Mouse (Mus musculus) cerebral cortex, adult 2 months (tissue): ENCODE results near the gene Fam32a.

Source experiments
- WGBS: fragments of 180-500 bp; shearing (Covaris S2); methylation state at CpG from one replicate; pipeline ENCODE4 v1.1.7; 2018; 5-methylcytosine and 5-hydroxymethylcytosine counted together

The Fam32a gene

DNA sequence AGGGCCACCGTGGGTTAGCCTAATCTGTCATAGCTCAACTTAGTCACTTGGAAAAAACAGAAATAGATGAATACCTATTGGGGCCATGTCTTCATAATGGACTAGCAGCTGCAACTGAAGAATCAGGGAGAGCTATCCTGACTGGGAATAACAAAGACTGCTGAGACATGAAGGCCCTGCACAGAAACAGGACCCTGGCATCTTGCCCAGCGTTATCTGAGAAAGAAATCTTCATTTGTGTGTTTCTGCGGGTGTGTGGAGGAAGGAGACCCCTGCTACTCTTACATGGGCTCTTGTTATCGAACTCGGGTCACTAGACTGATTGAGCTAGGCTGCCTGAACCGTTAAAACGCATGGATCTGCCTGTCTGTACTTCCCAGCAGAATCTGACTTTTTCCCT lies 21.4 kb downstream of the Fam32a start:
- 46% methylated on average over 7 of the region's 7 CpGs for WGBS

DNA sequence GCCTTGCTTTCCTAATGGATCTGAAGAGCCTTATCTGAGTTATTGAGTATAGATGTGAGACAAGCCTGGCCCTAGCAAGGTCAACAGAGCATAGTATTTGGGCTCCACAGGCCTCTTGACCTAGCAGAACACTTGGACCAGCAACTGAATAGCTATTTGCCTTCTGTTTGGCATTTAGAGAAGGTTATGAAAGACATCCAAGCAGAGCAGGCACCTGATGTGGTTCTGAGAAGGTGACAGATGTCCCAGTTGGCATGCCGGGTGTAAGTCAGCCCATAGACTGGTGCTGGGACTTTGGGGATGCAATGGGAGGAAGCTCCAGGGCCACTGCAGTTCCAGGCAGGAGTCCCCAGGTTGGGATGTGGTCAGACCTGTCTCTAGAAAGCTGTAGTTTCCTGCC lies 22.7 kb downstream of the Fam32a start:
- 64% methylated on average over 1 of the region's 1 CpGs for WGBS

DNA sequence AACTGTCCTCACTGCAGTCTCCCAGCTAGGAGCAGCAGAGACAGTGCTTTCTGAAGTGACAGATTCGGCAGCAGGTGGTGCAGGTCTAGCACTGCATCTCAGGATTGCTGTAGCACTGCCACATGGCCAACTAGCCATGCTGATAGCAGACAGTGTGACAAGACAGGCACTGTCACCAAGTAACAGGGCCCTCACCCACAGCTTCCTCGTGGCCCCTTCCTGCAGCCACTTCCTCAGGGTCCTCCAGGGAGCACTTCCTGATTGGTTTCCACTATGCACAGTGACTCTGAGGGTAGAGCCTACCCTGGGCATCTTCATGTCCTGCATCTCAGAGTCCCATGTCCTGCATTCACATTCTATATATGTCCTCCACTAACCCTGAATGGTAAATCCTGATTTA lies 25.1 kb downstream of the Fam32a start:
- 55% methylated on average over 2 of the region's 2 CpGs for WGBS

DNA sequence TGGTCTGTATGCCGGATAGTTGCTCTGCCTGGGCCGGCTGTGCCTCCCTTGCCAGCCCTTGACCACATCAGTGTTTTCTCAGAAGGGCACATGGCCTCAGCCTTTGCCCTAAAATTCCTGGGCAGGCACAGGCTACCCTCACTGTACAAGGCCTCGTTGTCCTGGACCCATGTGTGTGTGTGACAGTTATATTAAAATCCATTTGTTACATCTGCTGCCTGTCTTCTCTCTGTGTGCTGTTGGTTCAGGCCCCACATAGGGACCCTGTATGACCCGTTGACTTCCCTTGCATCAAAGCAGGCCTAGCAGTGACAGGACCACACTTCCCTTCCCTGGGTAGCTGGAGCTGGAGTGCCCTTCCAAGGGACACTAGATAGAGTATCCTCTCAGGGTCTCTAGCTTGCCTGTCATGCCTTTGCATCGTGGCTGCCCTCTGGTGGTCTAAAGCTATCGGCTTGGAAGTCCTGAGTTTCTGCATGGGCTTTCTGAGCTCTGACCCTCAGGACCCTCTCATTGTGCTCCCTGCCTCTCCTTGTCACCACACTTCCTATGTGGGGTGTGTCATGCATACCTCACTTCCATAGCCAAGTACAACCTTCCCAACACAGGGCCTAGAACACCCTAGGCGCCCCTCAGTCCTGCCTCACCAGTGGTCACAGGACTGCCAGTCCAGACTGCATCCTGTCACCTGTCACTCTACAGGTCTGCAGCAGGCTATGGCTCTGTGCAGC lies 37.8 kb downstream of the Fam32a start:
- 53% methylated on average over 7 of the region's 7 CpGs for WGBS

DNA sequence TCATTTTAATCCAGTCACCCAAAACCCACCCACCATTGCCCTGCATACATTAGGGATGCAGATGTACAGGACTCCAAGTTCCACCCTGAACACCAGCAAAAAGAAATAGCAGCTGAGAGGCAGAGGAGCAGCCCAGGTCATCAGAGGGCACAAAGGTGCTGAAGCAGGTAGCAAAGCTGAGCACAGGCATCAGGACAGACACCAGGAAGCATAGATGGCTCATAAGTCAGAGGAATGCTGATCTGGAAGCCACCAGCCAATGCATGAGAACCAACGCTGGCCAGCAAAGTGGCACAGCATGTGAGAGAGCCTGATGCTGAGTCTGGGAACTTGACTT lies 38.3 kb downstream of the Fam32a start:
- WGBS, result 75% methylated on average over 1 of the region's 1 CpGs

DNA sequence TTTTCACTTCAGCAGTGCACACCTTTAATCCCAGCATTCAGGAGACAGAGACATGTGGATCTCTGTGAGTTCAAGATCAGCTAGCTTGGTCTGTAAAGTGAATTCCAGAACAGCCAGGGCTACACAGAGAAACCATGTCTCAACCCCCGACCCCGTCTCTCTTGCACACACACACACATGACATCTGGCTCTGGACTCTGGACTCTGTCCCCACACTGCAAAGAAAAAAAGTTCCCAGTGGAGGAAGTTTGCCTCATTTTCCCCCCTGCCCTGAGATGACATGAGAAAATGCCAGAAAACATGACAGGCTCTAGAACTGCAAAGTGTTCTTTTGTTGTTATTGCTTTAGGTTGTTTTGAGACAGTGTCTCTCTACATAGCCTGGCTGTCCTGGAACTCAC lies 40.3 kb downstream of the Fam32a start:
- 82% methylated on average over 2 of the region's 2 CpGs for WGBS

DNA sequence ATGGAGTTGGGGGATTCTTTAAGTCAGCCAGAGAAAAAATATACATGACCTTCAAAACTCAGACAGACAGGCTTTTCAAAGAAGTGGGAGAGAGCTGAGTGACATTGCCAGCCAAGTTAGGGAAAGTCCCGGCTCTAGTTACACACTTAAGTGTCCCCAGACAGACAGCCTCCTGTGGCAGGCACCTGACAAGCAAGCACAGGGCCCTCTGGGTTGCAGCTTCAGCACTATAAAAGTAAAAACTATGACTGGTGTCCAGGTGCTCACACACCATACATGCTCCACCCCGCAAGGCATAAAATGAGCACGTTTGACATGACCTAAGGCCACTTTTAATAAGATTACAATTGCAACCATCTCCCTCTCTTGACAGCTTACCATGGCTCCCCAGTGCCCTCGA lies 41.1 kb downstream of the Fam32a start:
- WGBS, result 66% methylated on average over 4 of the region's 4 CpGs

DNA sequence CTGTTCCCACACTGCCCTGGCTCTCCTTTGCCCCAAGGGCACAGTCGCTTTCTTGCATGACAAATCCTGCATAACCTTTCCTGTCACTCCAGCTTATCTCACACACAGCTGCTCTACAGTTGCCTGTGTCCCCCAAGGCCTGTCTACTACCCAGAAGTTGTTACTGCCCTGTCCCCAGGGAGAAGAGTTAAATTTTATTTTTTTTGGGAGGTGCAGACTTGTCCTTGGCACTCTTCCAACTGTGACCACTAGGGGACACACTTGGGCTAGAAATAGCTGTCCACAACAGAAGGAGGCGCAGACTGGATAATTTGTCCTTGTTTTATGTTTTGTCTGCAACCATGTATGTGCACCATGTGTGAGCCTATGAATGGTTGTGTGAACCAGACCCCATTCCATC lies 41.5 kb downstream of the Fam32a start:
- 54% methylated on average over 2 of the region's 2 CpGs for WGBS

DNA sequence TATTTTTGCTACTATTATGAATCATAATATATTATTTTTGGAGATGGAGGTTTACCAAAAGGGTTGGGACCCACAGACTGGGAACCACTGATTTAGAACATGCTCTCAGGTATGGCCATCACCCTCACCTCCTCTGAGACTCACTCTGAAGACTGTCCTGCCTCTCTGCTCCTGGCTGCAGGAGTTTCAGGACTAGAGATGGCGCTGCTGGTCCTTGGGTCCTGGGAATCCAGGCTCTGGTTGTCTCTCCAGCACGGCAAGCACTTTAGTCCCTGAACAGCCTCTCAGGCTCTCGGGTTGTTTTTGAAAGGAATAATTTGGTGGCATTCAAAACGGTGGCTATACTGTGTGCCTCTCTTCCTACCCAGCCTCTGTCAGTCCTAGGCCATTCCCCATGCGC lies 42.3 kb downstream of the Fam32a start:
- 60% methylated on average over 5 of the region's 5 CpGs for WGBS

DNA sequence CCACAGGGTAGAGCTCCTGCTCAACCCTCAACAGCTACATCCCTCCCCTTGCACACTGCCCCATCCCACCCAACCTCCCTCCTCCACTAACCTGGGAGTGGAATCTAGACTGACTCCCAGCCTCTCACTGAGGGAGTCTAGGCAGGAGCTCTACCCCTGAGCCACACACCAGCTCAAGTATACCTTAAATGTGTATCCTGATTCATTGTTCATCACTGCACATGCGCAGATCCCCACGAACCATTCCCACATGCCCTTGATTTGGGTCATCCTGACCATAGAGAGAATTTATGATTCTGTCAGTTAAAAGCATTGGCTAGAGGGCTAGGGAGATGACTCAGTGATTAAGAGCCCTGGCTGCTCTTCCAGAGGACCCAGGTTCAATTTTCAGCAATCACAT lies 43.2 kb downstream of the Fam32a start:
- 99% methylated on average over 2 of the region's 2 CpGs for WGBS

DNA sequence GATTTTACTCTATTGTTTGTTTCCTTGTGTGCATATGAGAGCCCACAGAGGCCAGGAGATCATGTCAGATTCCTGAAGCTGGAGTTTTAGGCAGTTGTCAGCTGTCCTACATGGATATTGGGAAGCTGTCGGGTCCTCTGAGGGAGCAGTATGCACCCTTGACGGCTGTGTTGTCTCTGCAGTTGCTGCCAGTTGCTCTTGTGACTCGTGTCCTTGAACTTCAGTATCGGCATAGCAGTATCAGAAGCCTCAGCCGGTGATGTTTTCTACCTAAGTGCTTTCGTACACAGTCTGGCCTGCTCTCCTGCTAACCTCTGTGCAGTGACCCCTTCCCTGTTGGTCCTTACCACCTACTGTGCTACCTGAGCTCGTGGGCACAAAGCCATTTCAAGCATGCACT lies 43.9 kb downstream of the Fam32a start:
- 86% methylated on average over 7 of the region's 7 CpGs for WGBS

DNA sequence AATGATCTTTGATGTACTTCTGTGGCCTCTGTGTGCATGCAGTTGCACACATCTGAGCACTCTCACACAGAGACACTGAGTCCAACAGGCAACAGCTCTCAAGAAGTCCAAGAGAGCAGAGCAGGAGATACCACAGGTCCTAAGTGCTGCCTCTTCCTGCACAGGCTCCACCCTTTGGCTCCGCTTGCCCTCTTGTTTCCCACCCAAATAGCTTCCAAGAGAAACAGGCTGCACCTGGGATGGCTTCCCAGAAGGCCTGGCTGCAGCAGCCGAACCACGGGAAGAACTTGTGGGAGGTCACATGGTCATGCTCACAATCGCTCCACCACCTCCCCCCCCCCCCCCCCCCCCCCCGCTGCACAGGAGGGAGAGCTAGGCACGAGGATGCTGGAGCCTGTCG lies 45.8 kb downstream of the Fam32a start:
- 42% methylated on average over 7 of the region's 7 CpGs for WGBS

DNA sequence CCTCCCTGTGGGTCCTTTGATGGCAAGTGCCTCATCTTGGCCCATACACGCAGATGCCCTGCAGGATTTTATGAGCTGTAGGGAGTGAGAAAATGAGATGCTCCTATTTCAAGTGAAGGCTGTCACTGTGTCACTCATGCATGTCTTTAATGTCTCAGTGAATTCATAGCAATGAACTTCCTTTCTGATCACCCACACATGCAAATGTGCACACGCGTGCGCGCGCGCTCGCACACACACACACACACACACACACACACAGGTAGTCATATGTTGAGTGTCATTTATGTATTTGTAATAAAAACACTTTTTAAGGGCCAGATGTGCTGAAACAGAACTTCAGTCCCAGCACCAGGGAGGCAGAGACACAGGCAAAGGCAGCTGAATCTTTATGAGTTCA lies 47.6 kb downstream of the Fam32a start:
- 98% methylated on average over 8 of the region's 8 CpGs for WGBS

DNA sequence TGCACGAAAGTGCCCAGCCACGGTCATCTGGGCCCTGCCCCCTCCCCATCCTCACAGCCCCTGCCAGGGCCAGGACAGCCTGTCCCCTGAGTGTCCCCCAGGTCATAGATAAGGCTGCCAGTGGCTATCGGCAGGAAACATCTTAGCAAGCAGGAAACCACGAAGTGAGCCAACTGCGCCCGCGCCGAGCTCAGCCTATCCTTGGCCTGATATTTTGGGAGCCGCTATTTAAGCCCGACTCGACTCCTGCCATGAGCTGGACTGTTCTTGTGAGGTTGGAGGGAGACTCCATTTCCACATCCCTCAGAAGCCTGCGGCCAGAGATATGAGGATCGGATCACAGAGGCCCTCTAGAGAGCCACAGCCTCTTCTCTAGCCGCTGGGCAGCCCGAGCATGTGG lies 48.8 kb downstream of the Fam32a start:
- WGBS, result 68% methylated on average over 15 of the region's 15 CpGs

DNA sequence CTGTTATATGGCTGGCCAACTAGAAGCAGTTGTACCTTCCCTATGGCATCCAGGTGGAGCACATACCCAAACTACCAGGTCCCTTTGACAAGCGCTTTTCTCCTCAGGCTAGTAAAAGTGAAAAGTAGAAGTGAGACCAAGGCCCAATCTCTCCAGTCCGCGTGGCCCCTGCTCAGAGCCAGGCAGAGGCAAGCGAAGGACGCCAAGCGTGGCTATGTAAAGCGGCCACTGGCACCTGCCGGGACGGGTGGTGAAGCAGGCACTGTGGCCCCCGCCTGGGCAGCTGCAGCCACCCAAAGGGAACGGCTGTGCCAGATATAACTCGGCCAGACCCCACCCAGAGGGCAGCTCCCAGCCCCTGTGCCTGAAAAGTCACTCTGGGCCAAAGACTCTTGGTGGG lies 51.1 kb downstream of the Fam32a start:
- WGBS, result 89% methylated on average over 12 of the region's 12 CpGs

DNA sequence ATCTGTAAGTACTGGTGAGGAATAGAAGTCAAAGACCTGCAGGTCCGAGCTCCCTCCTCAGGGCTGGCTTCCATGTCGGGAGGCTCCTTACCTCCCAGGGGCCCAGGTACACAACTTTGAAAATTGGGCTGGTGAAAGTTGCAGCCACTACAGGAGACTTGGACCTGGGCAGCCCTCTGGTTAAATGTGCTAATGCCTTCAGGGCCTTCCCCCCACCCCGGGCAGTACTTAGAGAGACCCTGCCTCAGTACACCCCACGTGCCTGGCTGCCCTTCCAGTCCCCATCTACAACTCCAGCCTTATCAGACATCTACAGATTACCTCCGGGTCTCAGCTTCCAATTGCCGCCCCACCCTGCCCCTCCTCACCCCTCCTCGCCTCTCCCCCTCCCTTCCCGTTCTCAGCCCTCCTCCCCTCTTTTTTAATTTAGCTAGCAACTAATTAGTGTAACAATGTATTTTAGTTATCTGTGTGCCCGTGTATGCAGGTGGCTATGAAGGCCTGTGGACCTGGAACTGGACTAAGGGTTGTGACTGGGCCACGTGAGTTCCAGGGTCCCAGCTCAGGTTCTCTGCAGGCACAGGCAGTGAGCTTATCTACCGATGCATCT lies 51.6 kb downstream of the Fam32a start:
- WGBS, result 80% methylated on average over 11 of the region's 11 CpGs

DNA sequence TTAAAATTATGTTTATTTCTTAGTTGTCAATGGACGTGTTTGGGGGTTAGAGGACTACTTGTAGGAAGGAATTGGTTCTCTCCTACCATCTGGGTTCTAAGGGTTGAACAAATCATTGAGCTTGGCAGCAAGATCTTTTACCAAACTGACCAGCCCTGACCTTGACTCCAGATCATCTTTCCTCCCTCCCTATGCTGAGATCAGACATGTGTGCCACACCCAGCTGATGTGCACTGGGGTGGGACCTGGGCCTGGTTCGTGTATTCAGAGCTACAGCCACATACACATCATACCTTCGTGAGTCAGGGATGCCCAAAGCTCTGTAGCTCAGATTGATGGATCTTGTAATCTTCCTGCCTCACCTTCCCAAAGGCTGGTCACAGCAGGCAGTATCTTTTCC lies 52.2 kb downstream of the Fam32a start:
- 80% methylated on average over 3 of the region's 3 CpGs for WGBS

DNA sequence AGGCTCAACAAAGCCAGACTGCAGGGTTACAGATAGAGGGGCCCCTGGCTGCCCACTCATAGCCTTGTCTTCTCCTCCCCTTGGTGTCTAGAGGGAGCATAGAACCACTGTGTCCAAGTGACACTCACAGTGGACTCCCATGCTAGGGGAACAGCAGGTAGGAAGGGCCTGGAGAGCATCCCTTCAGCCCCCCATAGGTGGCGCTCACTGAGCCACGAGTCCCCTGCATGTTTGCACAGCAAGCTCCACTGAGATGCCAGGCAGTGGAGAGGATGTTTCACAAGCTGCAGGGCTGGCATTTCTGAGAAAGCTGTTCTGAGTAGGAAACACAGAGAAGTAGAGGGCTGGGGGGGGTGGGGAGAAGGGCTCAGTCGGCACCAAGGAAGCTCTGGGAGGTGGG lies 52.8 kb downstream of the Fam32a start:
- 8% methylated on average over 3 of the region's 3 CpGs for WGBS

DNA sequence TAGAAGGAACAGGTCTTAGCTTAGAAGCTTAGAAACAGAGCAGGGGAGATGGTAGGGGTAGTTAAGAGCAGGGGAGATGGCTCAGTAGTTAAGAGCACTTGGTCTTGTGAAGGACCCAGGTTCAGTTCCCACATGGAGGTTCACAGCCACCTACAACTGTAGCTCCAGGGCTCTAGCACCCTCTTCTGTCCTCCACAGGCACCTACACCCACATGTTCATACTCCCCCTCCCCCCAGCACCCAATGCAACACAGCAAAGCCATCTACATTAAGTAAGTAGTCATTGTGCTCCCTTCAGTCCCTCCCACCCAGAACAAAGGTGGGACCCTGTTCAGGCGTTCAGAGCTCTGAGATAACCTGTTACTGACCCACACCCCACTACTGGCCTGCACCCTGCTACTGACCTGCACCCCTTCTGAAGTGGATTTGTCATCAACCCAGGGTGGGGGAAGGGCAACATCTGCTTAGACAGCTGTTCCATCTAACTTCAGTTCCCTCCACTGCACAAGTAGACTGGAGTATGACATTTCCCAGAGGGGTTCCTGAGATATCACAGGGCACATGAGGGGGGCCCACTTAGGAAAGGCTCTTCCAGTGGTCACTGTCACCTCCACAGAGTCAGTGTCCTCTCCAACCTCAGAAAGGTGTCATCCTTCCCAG lies 53.7 kb downstream of the Fam32a start:
- WGBS, result 93% methylated on average over 1 of the region's 1 CpGs

DNA sequence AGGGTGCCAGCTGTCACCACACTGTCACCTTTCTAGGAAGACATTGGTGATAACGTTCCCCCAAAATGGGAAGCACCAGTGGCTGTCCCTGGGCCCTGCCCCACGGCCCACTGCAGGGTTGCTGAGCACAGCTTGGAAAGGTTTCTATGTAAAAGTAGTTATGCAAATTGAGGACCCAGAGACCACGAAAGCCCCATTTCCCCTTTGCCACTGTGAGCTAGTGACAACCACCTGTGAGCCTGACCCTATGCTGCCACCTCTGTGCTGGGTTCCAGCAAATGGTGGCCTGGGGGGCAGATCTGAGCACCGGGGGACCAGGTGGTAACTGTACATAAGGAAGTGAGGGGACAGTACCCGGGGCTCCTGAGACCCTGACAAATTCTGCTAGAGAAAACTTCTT lies 54.3 kb downstream of the Fam32a start:
- 82% methylated on average over 5 of the region's 5 CpGs for WGBS
